Mouse (Mus musculus) left cerebral cortex, postnatal 36 days (tissue): Measurements from ENCODE around the gene Glod4. TPM values are rescaled to one million over a fixed set of nuclear protein-coding genes. Genes with fewer than 3 reads are reported as not detected.

ENCODE experiments used
- DNase-seq, 2 experiments: peaks; one replicate each; pipeline ENCODE4 v3.0.0; 2021 to 2022; ENCODE audit warnings: low spot score in 2 of 2, mixed read lengths in 1 of 2
- intact Hi-C: fragments of 180-260 bp; cut with DNase I; formaldehyde crosslinking; loops from one replicate; pipeline ENCODE4 v1.15.1; 2025
- total RNA-seq, 2 experiments: library from RNA; stranded (reverse); gene quantifications; 2 replicates each; pipeline ENCODE4 v1.2.3; 2021

Glod4 gene
- total RNA-seq, 2 experiments from 2014 or later = 47.7 to 58.2 TPM

GRCm38 (mm10) chr11:76260208-76261050, 16.9 kb upstream of the Glod4 start:
- intact Hi-C loops = no loop called here
- no peak for DNase-seq

GRCm38 (mm10) chr11:76258511-76258910, 15.0 kb upstream of the Glod4 start:
- intact Hi-C loops = no loop called here
- no peak for DNase-seq

- intact Hi-C loops = no loop called here
- no peak for DNase-seq
Measured at GRCm38 (mm10) chr11:76257386-76257785, 13.9 kb upstream of the Glod4 start.

- DNase-seq = no peak
- intact Hi-C loops = no loop called here
Measured at GRCm38 (mm10) chr11:76256129-76256528, 12.6 kb upstream of the Glod4 start.

- DNase-seq = no peak
- intact Hi-C loops = no loop called here
Measured at GRCm38 (mm10) chr11:76255431-76256001, 12.0 kb upstream of the Glod4 start.

GRCm38 (mm10) chr11:76253918-76254264, 10.4 kb upstream of the Glod4 start:
- intact Hi-C loops = loop anchor here (1.0 kb wide), 1 partner anchor 145 kb away; the partner anchor contains the start of gene Nxn
- DNase-seq = no peak

GRCm38 (mm10) chr11:76253145-76253917, 9.8 kb upstream of the Glod4 start:
- DNase-seq = peak; percentile 71 to 82
- intact Hi-C loops = loop anchor here (1.0 kb wide), 1 partner anchor 146 kb away; the partner anchor contains the start of gene Nxn

- intact Hi-C loops = no loop called here
- DNase-seq = no peak
Measured at GRCm38 (mm10) chr11:76252036-76252435, 8.5 kb upstream of the Glod4 start.

- intact Hi-C loops = no loop called here
- no peak for DNase-seq
Measured at GRCm38 (mm10) chr11:76247239-76247638, 3.7 kb upstream of the Glod4 start.

- DNase-seq = no peak
- intact Hi-C loops = no loop called here
Measured at GRCm38 (mm10) chr11:76246439-76246838, 2.9 kb upstream of the Glod4 start.

GRCm38 (mm10) chr11:76243811-76244546, 454 bp upstream of the Glod4 start:
- intact Hi-C loops = no loop called here
- no peak for DNase-seq

GRCm38 (mm10) chr11:76239750-76240149, 3.8 kb downstream of the Glod4 start:
- DNase-seq = no peak
- intact Hi-C loops = no loop called here

GRCm38 (mm10) chr11:76236136-76236535, 7.4 kb downstream of the Glod4 start:
- no peak for DNase-seq
- intact Hi-C loops = no loop called here

GRCm38 (mm10) chr11:76225051-76225450, 18.5 kb downstream of the Glod4 start:
- DNase-seq = no peak
- intact Hi-C loops = no loop called here

- intact Hi-C loops = no loop called here
- no peak for DNase-seq
Measured at GRCm38 (mm10) chr11:76224631-76225030, 18.9 kb downstream of the Glod4 start.

GRCm38 (mm10) chr11:76217390-76217800, 26.1 kb downstream of the Glod4 start, which contains the start of the genes Dbil5 and Gemin4:
Dbil5 (plus strand) TSS chr11:76217608.
Gemin4 (minus strand) TSS chr11:76217664.
- intact Hi-C loops = no loop called here
- peak; percentile 95 for DNase-seq

- intact Hi-C loops = no loop called here
Measured at GRCm38 (mm10) chr11:76216681-76217389, 26.7 kb downstream of the Glod4 start.

GRCm38 (mm10) chr11:76216049-76216540, 27.4 kb downstream of the Glod4 start:
- DNase-seq = no peak
- intact Hi-C loops = no loop called here

More at GRCm38 (mm10) chr11:76216681-76217389, 26.7 kb downstream of the Glod4 start:
- DNase-seq = no peak

GRCm38 (mm10) chr11:76215011-76215410, 28.5 kb downstream of the Glod4 start:
- no peak for DNase-seq
- intact Hi-C loops = no loop called here
